Mouse (Mus musculus) frontal cortex, postnatal 14 days (tissue): Measurements from ENCODE around the gene Pnrc2.

Source experiments
- DNase-seq, 2 experiments: peaks; one replicate each; pipeline ENCODE4 v3.0.0; 2022; ENCODE audit warnings: low spot score in 2 of 2

Pnrc2 gene

GRCm38 (mm10) chr4:135891539-135891938, 17.9 kb upstream of the Pnrc2 start:
- no peak for DNase-seq

- peak in 1 of 2 experiments; percentile 49 for DNase-seq
These were observed 16.2 kb upstream of the Pnrc2 start for GRCm38 (mm10) chr4:135889884-135890283.

GRCm38 (mm10) chr4:135889146-135889883, 15.7 kb upstream of the Pnrc2 start:
- no peak for DNase-seq

- DNase-seq, result no peak
These were observed 14.9 kb upstream of the Pnrc2 start for GRCm38 (mm10) chr4:135888448-135889057.

GRCm38 (mm10) chr4:135886184-135886583, 12.5 kb upstream of the Pnrc2 start:
- DNase-seq, result no peak

GRCm38 (mm10) chr4:135885676-135886075, 12.0 kb upstream of the Pnrc2 start:
- no peak for DNase-seq

- DNase-seq, result no peak
These were observed 10.9 kb upstream of the Pnrc2 start for GRCm38 (mm10) chr4:135884531-135884930.

GRCm38 (mm10) chr4:135883881-135884516, 10.3 kb upstream of the Pnrc2 start:
- no peak for DNase-seq

GRCm38 (mm10) chr4:135883401-135883851, 9.8 kb upstream of the Pnrc2 start:
- DNase-seq, result no peak

- no peak for DNase-seq
These were observed 8.4 kb upstream of the Pnrc2 start for GRCm38 (mm10) chr4:135882023-135882422.

- no peak for DNase-seq
These were observed 6.9 kb upstream of the Pnrc2 start for GRCm38 (mm10) chr4:135880576-135880975.

GRCm38 (mm10) chr4:135880018-135880417, 6.4 kb upstream of the Pnrc2 start:
- DNase-seq, result no peak

- no peak for DNase-seq
These were observed 5.4 kb upstream of the Pnrc2 start for GRCm38 (mm10) chr4:135879021-135879420.

- DNase-seq, result no peak
These were observed 4.1 kb upstream of the Pnrc2 start for GRCm38 (mm10) chr4:135877742-135878141.

GRCm38 (mm10) chr4:135876583-135877020, 3.0 kb upstream of the Pnrc2 start:
- peak; percentile 67 to 82 for DNase-seq

- peak in 1 of 2 experiments; percentile 41 for DNase-seq
These were observed 2.4 kb upstream of the Pnrc2 start for GRCm38 (mm10) chr4:135875991-135876582.

GRCm38 (mm10) chr4:135875546-135875945, 1.9 kb upstream of the Pnrc2 start:
- DNase-seq, result no peak

- DNase-seq, result no peak
These were observed 1.2 kb upstream of the Pnrc2 start for GRCm38 (mm10) chr4:135874564-135875535.

GRCm38 (mm10) chr4:135872589-135873391, 860 bp downstream of the Pnrc2 start:
- DNase-seq, result no peak

- no peak for DNase-seq
These were observed 1.6 kb downstream of the Pnrc2 start for GRCm38 (mm10) chr4:135872015-135872414.
